Mouse (Mus musculus) liver, embryonic 14.5 days (tissue): ENCODE data around the gene Adam12.

Source experiments
- CTCF ChIP-seq: IDR thresholded peaks from 2 replicates; pipeline ENCODE4 v1.5.1; 2016; ENCODE audit warnings: antibody characterized with exemption, low read depth, control low read depth
- EP300 ChIP-seq: IDR thresholded peaks from 2 replicates; pipeline ENCODE4 v1.6.1; 2016; ENCODE audit warnings: antibody characterized with exemption, low read depth

- TF ChIP-seq CTCF: no peak
- TF ChIP-seq EP300: no peak
Observed at GRCm38 (mm10) chr7:133916230-133916629, 315.7 kb downstream of the Adam12 start.
